Mouse (Mus musculus) spleen, adult 18-20 months (tissue): Measurements from ENCODE around the gene Tnfsfm13.

ENCODE experiments used
- DNase-seq, 2 experiments: peaks; one replicate each; pipeline ENCODE4 v3.0.0; 2022; ENCODE audit warnings: mixed read lengths in 2 of 2

Gene Tnfsfm13

GRCm38 (mm10) chr11:69645860-69646259 is 50.0 kb downstream of the Tnfsfm13 start:
- DNase-seq: no peak

- no peak for DNase-seq
Observed at GRCm38 (mm10) chr11:69635471-69635870, 60.4 kb downstream of the Tnfsfm13 start.

- no peak for DNase-seq
Observed at GRCm38 (mm10) chr11:69633128-69633866, 62.6 kb downstream of the Tnfsfm13 start.
